Mouse (Mus musculus): ENCODE results near the gene Vps54.

DNA sequence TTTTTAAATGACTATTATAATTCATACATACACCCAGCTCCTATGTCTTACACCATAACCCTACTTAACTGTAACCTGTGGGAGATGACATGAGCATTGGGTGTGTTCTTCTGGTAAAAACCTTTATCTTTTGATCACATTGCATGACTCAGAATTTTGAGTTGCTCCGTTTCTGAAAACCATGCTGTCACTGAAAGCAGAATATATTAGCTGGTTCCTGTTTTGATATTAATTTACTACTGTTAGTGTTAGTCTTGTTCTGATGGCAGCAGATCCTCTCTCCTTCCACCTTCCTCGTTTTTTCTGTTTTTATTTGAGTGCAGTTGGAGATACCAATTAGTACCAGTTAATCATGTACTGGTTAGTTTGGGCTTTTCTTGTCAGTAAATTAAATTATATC is 18.3 kb upstream of the Vps54 start:
- TF ChIP-seq EP300 (IDR thresholded peaks at IDR 0.05), result no peak
- TF ChIP-seq CTCF (IDR thresholded peaks at IDR 0.05), result no peak

All from lung, postnatal 0 days (tissue).